Mouse (Mus musculus): ENCODE results near the gene Prpf6.

GRCm38 (mm10) chr2:181658528-181658927 lies 66.9 kb downstream of the Prpf6 start:
- no peak for TF ChIP-seq HCFC1 (IDR thresholded peaks at IDR 0.05; ENCODE audit: borderline replicate concordance, insufficient read depth, low read length)
- TF ChIP-seq CHD2 (IDR thresholded peaks at IDR 0.05; ENCODE audit: low read depth, low read length): no peak
